8 mouse cellular contexts compared by ENCODE assay signal in genomic region chr5:122988021-122988751, GRCm38 (mm10). TPM values are rescaled to one million over a fixed set of nuclear protein-coding genes. Genes with fewer than 3 reads are reported as not detected.
DNase-seq lines count a peak whose midpoint lies in the region; TF ChIP-seq lines count a peak whose summit lies in the region.

No protein-coding gene starts in this region.

- intact Hi-C loops in heart, postnatal 14 days (cut with DNase I): loop anchor here (2.0 kb wide), 1 partner anchor 27 kb away; the partner anchor contains the start of gene Orai1

- H3K27ac ChIP-seq in embryonic facial prominence, embryonic 10.5 days (replicated peaks): peak overlapping the region; percentile 98
- H3K27ac ChIP-seq in layer of hippocampus, adult 2 months: peak overlapping the region; percentile 94

- peaks cover 77% of the 10 kb centered on the region for H3K4me1 ChIP-seq in embryonic facial prominence, embryonic 10.5 days

- peak overlapping the region; percentile 83 for H3K4me3 ChIP-seq in embryonic facial prominence, embryonic 10.5 days
- H3K4me3 ChIP-seq in layer of hippocampus, adult 2 months: peak overlapping the region; percentile 82

- H3K36me3 ChIP-seq in embryonic facial prominence, embryonic 10.5 days (replicated peaks): peaks cover 10% of the 10 kb centered on the region

- WGBS in embryonic facial prominence, embryonic 10.5 days: under 1% methylated on average over 41 of the region's 41 CpGs

- H3K27me3 ChIP-seq in embryonic facial prominence, embryonic 10.5 days (replicated peaks; ENCODE audit: low read depth, poor library complexity, severe bottlenecking): no peaks in the 10 kb centered on the region

- DNase-seq in CD4-positive helper T cell, adult 2 months (ENCODE audit: low read depth, low spot score): peak; percentile 66
- peak; percentile 31 for DNase-seq in ZHBTc4 (ENCODE audit: low read depth, low spot score)
- peak; percentile 73 for DNase-seq in embryonic facial prominence, embryonic 10.5 days (ENCODE audit: low spot score)
- peak; percentile 53 to 57 for DNase-seq in heart, postnatal 14 days
- peak in 1 of 2 experiments; percentile 48 for DNase-seq in layer of hippocampus, adult 2 months (ENCODE audit: low spot score in 2 of 2)
- DNase-seq in lung, postnatal 14 days: peak; percentile 56
- DNase-seq in retina, embryonic 14.5 days (ENCODE audit: low spot score): peak; percentile 60
- DNase-seq in urinary bladder, postnatal 36 days (ENCODE audit: low spot score in 2 of 2): peak; percentile 33 to 39

- no peaks in the 10 kb centered on the region for H3K9me3 ChIP-seq in embryonic facial prominence, embryonic 10.5 days

- TF ChIP-seq CTCF in layer of hippocampus, adult 2 months (conservative IDR thresholded peaks at IDR 0.05): peak; percentile 24; the same call in 1 of the 2 replicates

RNA-seq across cellular contexts. Expression of gene Kdm2b, which starts 1.4 kb away (rescaled TPM):
- polyA plus RNA-seq in embryonic facial prominence, embryonic 10.5 days (2016; fragmentation: Nextera tagmentation; extraction: Ambion mirVana): 88.1 and 92.1 TPM in 2 replicates
- 10 to 100 TPM; 16.9 to 17.3 TPM for total RNA-seq in heart, postnatal 14 days (2021)
- 10 to 100 TPM; 35.0 to 36.7 TPM for total RNA-seq in layer of hippocampus, adult 2 months (2021)

RNA-seq across cellular contexts. Expression of gene Orai1, which starts 26.7 kb away (rescaled TPM):
- 8.4 and 8.7 TPM in 2 replicates for polyA plus RNA-seq in embryonic facial prominence, embryonic 10.5 days (2016; fragmentation: Nextera tagmentation; extraction: Ambion mirVana)
- total RNA-seq in heart, postnatal 14 days (2021): 10 to 100 TPM; 17.2 to 19.5 TPM
- total RNA-seq in layer of hippocampus, adult 2 months (2021): 10 to 100 TPM; 11.0 to 13.5 TPM

RNA-seq across cellular contexts. Expression of gene Morn3, which starts 58.6 kb away (rescaled TPM):
- not detected in 2 replicates for polyA plus RNA-seq in embryonic facial prominence, embryonic 10.5 days (2016; fragmentation: Nextera tagmentation; extraction: Ambion mirVana)
- under 1 TPM in 1 of 2 experiments, not detected in 1; 0.93 TPM for total RNA-seq in heart, postnatal 14 days (2021)
- not detected for total RNA-seq in layer of hippocampus, adult 2 months (2021)
